Mouse (Mus musculus): Measurements from ENCODE around the gene Rims1.

DNA sequence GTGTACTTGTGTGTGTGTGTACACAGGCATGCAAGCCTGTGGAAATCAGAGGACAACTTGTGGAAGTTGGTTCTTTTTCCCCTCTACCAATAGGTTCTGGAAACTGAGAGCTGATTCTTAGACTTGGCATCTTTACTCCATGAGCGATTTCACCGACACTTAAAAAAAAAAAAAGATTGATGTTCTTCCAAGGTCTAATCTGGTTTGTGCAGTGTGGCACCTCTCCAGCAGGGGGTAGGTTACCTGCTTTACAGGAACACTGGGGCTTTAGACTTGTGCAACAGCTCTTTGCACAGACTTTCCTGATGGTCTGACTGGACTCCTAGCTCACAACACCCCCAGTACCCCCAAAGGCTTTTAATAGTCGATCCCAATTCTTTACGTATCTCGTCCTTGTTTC, 428.1 kb downstream of the Rims1 start:
- TF ChIP-seq GATA1 (IDR thresholded peaks at IDR 0.05; ENCODE audit: borderline replicate concordance, low read length) (no peak), FLI1 (IDR thresholded peaks at IDR 0.05; ENCODE audit: low read length) (no peak)
